Mouse (Mus musculus) urinary bladder, postnatal 36 days (tissue): ENCODE results near the gene Arl6ip5.
A peak's percentile ranks its signal among the peaks of the same experiment; 100 is the strongest.
"Not testable (repeated sequence)": the region's sequence is repeated elsewhere in the genome, so short reads cannot be mapped to it uniquely, and the experiment has no call there.

Source experiments
- DNase-seq, 2 experiments: peaks; one replicate each; pipeline ENCODE4 v3.0.0; 2022; ENCODE audit warnings: low spot score in 2 of 2, mixed read lengths in 1 of 2

The Arl6ip5 gene

GRCm38 (mm10) chr6:97223566-97223965 is 13.1 kb downstream of the Arl6ip5 start:
- DNase-seq: no peak

DNA sequence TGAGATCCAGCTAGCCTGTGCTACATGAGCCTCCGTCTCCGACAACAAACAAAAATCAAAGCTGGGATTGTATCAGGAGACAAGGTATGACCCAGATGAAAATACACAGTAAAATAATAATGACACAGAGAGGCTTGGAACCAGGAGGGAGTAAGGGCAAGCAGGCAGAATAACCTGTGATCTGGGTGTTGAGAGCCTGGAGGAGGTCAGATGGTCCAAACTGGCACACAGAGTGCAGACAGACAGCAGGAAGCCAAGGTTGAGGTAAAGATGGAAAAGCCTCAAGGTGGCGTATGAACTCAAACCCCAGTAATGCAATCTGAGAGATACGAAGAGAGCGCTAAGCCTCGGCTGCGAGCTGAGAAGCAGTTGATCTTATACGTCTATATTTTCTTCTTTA is 14.0 kb downstream of the Arl6ip5 start:
- no peak for DNase-seq

- no peak for DNase-seq
Measured at GRCm38 (mm10) chr6:97226083-97226491, 15.6 kb downstream of the Arl6ip5 start.

DNA sequence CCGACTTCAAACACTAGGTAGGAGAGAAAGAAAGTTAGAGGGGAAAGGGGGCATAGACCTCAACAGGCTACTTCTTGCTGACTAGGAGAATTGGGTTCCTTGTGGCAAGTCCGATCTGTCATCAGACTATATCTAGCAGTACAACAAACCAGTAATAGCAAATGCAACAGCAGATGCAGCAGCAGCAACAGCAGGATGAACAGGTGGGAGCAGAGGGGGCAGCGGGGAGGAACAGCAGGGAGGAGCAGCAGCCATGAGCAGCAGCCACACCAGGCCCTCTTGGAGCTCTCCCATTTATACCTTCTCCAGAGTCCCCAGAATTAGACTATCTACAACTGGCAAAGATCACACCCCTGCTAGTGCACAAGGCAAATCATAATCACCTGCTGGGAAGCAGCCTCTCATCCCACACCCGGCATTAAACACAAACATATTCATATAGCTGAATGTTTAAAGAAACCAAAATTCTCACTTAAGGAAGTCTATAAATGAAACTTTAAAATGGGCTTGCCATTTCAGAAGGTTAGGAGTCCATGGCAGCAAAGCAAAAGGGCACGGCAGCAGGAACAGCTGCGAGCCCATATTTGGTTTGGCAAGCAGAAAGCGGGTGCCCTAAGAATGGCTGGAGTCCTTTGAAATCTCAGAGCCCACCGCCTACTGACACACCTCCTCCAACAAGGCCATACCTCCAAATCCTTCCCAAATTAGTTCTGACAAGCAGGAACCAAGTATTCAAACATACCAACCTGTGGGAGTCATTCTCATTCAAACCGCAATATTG is 16.8 kb downstream of the Arl6ip5 start:
- DNase-seq: no peak

DNA sequence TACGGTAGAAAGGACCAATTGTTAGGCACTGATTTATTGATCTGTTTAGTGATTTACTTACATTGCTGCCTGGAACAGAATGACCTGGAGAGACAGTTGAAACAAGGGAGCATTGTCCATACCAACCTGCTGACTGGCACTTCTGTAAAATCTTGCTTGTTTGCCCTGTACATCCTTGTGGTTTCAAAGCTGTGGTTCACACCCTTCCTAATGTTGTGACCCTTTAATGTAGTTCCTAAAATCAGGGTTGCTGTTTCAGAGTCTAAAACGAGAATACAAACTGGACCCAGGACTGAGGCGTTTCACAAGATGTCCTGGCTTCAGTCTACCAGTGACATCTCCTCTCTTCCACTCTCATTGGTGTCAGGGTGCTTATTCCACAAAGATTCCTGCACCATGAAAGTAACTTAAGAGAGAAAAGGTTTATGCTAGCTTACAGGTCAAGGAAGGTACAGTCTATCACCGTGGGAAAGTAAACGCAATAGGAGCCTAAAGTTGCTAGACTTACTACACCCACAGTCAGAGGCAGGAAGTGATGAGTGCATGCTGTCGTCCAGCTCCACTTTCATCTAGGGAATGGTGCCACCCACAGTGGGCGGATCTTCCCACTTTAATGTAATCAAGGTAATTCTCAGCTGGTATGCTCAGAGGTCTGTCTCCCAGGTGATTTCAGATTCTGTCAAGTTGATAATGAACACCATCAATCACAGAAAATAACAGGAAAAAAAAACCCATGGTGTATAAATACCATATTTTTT is 24.6 kb downstream of the Arl6ip5 start:
- no peak for DNase-seq

GRCm38 (mm10) chr6:97236088-97236487 is 25.6 kb downstream of the Arl6ip5 start:
- DNase-seq: no peak

DNA sequence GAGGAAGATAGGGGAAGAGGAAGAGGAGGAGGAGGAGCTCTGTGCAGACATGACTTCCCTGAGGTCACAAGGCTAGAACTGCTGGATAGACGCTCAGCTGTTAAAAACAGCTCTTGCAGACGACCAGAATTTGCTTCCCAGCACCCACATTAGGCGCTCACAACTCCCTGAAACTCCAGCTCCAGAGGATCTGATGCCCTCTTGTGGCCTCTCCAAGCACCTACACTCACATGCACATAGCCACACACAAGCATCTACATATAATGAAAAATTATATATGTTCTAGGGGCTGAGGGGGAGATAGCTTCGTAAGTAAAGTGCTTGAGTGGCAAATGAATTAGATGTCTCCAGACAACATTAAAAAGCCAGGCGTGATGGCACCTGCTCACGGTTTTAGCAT is 28.9 kb downstream of the Arl6ip5 start:
- DNase-seq: no peak

GRCm38 (mm10) chr6:97240092-97240491 is 29.6 kb downstream of the Arl6ip5 start:
- no peak for DNase-seq

GRCm38 (mm10) chr6:97242522-97242921 is 32.0 kb downstream of the Arl6ip5 start:
- no peak for DNase-seq

DNA sequence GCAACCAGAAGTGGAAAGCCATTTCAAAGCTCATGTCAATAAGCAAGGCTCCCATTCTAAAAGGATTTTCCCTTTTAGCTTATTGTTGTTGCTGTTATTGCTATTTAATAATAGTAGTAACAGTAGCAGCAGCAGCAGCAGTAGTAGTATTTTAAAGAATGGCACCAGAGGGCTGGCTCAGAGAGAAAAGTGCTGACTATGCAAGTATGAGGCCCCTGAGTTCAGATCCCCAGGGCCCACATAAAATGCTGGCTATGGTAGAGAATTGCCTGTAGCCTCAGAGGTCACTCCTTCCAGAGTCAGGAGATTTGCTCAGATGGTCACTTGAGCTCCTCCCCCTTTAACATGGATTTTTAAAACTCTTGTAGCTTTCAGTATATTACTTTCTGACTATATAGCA is 34.7 kb downstream of the Arl6ip5 start:
- DNase-seq: no peak

DNA sequence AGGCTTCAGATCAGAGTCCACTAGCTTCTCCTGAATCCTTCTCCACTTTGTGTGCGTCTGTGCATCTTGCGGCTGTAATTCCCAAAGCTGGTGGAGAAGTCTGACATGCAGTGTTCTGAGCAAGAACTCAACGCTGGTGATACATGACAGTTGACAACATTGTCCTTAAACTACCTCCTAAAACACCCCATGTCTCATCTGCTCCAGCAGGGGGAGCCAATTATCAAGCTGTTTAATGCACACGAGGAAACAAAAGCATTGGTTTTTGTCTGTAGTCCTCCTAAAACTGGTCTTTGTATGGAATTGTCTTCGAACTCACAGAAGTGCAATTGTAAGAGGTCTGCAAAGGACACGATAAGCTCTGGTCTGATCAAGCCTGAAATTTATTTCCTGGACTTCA is 40.5 kb downstream of the Arl6ip5 start:
- DNase-seq: peak; percentile 58 to 59

DNA sequence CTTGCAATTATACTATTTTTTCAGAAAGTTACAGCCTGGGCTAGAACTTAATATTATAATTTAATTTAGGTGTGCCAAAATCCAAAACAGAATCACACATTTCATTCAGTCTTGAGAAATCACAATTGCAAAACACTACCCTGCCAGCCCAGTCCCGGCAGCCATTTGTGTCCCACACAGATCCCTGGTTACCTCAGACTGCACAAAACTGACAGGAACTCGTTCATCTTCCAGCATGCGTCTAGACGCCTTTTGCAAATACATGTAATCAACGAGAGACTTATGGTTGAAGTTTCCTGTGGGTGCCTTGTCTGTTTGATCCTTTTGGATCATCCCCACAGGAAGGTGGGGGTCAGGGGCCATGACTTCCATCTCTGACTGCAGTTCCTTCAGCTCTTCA is 41.6 kb downstream of the Arl6ip5 start:
- DNase-seq: peak in 1 of 2 experiments; percentile 8

GRCm38 (mm10) chr6:97252711-97253221 is 42.3 kb downstream of the Arl6ip5 start, which contains the start of gene Lmod3:
Gene Lmod3, minus strand, starts transcription at chr6:97252759.
- no peak for DNase-seq

DNA sequence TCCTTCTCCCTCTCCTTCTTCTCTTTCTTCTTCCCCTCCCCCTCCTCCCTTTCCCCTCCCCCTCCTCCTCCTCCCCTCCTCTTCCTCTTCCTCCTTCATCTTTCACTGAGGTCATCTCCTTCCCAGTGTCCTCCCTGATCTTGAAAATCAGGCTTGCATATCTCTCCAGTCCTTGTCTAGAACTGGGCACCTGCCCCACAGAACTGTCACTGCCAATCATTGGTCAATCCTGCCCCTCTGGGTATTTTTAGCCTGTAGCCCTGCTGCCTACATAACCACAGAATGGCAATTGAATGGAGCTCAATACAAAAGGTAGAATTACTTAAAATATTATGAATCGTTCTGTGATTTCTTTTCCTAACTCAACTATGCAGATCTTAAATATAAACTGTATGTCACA is 48.0 kb downstream of the Arl6ip5 start:
- DNase-seq: no peak

DNA sequence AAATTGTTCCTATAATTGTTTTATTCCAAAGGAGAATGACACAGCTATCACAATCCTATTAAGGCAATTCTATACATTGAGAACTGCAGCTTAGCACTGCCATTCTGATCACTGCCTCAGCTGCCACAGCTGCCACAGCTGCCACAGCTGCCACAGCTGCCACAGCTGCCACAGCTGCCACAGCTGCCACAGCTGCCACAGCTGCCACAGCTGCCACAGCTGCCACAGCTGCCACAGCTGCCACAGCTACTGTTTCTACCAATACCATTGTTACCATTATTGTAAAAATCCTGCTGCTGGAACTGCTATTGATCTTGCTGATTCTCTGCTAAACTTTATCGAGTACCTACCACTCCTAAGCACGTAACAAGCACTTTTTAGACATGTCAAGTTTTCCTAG is 49.4 kb downstream of the Arl6ip5 start:
- not testable (repeated sequence) for DNase-seq

DNA sequence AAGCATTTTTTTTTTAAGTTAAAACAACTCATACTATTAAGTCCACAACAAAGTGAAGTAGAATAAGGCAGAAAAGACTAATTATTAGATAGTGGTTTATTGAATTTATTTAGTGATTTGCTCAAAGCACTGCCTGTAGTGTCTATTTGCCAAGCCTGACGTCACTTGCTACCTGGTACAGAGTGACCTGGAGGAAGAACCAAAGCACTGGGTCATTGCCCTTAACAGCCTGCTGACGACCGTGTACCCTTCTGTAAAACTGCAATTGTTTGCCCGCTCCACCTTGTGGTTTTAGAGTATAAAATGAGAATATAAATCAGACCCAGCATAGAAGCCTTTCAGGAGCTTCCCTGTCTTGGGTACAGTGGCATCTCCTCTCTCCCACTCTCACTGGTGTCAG is 51.7 kb downstream of the Arl6ip5 start:
- no peak for DNase-seq

GRCm38 (mm10) chr6:97263750-97264149 is 53.3 kb downstream of the Arl6ip5 start:
- not testable (repeated sequence) for DNase-seq

DNA sequence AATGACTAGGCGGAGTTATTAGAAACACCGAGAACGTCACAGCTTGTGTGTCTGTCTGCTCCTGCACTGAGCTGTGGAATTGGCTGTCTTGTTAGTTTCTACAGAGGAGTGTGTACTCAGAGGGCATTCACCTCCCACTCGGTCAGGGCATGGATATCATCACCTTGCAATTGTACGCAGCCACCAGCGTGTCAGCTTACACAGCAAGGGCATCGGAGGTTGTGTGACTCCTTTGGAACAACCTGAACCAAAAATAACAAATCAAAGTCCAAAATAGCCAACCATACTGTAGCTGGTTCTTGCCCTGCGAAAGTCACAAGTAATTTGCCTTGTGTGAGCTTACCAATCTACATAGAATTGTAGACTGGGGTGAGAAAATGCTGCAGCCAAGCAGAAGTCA is 54.8 kb downstream of the Arl6ip5 start:
- DNase-seq: no peak

DNA sequence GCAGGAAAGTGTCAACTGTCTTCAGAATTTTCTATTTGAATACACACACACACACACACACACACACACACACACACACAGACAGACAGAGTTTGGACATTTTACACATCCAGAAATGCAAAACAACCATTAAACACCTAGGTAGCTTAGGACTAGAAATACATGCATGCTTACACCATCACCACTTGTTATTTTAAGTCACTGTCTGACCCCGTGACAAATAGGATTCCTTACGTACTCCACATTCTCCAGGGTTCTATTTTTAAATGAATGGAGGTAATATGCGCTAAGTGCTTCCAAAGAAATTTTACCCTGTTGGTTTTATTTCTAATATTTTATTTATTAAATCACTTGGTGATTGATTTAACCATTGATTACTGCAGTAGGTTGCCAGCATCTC is 55.2 kb downstream of the Arl6ip5 start:
- no peak for DNase-seq

DNA sequence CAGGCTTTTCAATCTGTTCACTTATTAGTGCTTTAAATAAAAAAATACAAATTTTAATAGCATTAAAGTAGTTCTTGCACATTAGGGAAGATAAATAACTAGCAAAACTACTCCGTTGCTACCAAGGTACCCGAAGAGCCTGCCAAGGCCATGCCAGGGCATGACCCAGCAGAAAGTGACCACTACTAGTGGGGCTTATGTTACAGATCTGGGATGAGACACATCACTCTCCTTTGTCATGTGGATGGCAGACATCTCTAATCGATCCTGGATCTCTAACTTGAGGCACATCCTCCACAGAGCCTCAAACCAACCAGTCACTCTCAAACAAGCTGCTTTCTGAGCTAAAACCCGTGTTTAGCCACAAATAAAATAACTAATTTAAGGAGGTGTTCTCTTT is 56.2 kb downstream of the Arl6ip5 start:
- DNase-seq: no peak

- no peak for DNase-seq
Measured at GRCm38 (mm10) chr6:97267132-97267531, 56.6 kb downstream of the Arl6ip5 start.

GRCm38 (mm10) chr6:97269596-97269995 is 59.1 kb downstream of the Arl6ip5 start:
- DNase-seq: no peak

DNA sequence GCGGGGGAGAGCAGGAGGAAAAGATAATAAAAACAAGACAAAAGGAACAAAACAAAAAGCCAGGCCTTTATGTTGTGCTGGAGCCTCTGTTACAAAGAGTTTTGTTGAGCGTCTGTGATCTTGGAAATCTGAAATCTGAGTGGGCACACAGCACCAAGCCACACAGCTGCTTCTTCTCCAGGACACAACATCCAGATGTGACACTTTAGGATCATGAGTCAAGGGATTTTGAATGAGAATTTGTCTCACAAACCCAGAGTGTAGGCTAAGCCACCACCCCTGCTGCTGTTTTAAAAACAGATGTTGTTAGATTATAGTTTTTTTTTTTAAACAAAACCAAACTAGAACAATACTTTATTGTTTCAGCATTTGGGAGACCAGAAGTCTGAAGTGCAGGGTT is 61.9 kb downstream of the Arl6ip5 start:
- DNase-seq: no peak
